Mouse (Mus musculus) neural tube, embryonic 14.5 days (tissue): Measurements from ENCODE around the gene Pum2. TPM values are rescaled to one million over a fixed set of nuclear protein-coding genes. Genes with fewer than 3 reads are reported as not detected.

ENCODE experiments used
- ATAC-seq: fragments of 200-750 bp; cut with Nextera tagmentation; 2 replicates; pipeline ENCODE4 v1.8.0; 2017; ENCODE audit warnings: low read depth, mild to moderate bottlenecking, moderate TSS enrichment, moderate library complexity
- H3K27ac ChIP-seq: fragments of 300-500 bp; sonication (generic); 2 replicates; pipeline ENCODE4 v1.5.1; 2014; ENCODE audit warnings: low read depth, mild to moderate bottlenecking, control low read depth, low read length, moderate library complexity, mixed read lengths
- H3K27me3 ChIP-seq: fragments of 300-500 bp; sonication (generic); 2 replicates; pipeline ENCODE4 v1.6.1; 2014; ENCODE audit warnings: low read length; ENCODE audit not compliant: control insufficient read depth, insufficient read depth
- H3K36me3 ChIP-seq: fragments of 300-500 bp; sonication (generic); 2 replicates; pipeline ENCODE4 v1.6.1; 2014; ENCODE audit warnings: low read length, mixed read lengths; ENCODE audit not compliant: control insufficient read depth, insufficient read depth
- H3K4me1 ChIP-seq: fragments of 300-500 bp; sonication (generic); 2 replicates; pipeline ENCODE4 v1.6.1; 2014; ENCODE audit warnings: low read length; ENCODE audit not compliant: control insufficient read depth, insufficient read depth
- H3K4me2 ChIP-seq: fragments of 300-500 bp; sonication (generic); 2 replicates; pipeline ENCODE4 v1.6.1; 2014; ENCODE audit warnings: mild to moderate bottlenecking, low read depth, low read length, control low read depth
- H3K4me3 ChIP-seq: fragments of 300-500 bp; sonication (generic); 2 replicates; pipeline ENCODE4 v1.5.1; 2014; ENCODE audit warnings: low read depth, low read length, control low read depth, mixed read lengths
- H3K9ac ChIP-seq: fragments of 300-500 bp; sonication (generic); replicated peaks from 2 replicates; pipeline ENCODE4 v1.6.1; 2014; ENCODE audit warnings: low read depth, mild to moderate bottlenecking, control low read depth, low read length, mixed read lengths
- H3K9me3 ChIP-seq: fragments of 300-500 bp; sonication (generic); 2 replicates; pipeline ENCODE4 v1.6.1; 2016; ENCODE audit warnings: low read length; ENCODE audit not compliant: control insufficient read depth
- WGBS: fragments of 180-500 bp; shearing (Covaris S2); extraction: QIAGEN DNeasy Blood & Tissue Kit; methylation state at CpG from one replicate; pipeline ENCODE4 v1.1.7; 2014; 5-methylcytosine and 5-hydroxymethylcytosine counted together
- polyA plus RNA-seq: library from polyadenylated mRNA; unstranded; fragments of >200 nt; fragmentation: Nextera tagmentation; extraction: Ambion mirVana; gene quantifications from 2 replicates; pipeline ENCODE4 v1.2.1, GENCODE M21; 2014

Pum2 gene
- polyA plus RNA-seq, 1 experiment from 2014 or later: 62.4 TPM

DNA sequence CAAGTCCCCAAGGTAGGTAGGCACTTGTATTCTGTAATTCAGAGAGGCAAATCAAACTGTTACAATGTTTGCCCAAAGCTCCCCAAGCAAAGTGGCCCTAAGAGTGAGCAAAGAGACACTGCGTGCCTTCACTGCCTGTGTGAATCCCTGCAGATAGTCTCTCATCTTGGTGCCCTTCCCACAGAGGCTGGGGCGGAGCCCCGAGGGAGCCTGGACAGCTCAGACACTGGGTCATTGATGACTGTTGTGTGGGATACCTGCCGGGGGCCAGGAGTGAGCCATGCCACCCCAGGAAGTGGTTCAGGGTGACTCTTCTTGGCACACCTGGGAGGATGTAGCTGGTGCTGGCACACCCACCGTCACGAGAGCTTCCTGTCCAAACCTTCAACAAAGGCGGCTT is 87.1 kb downstream of the Pum2 start:
- H3K9ac ChIP-seq: no peak overlapping the region
- H3K4me1 ChIP-seq: no peaks in the 10 kb centered on the region
- no peak overlapping the region for H3K27ac ChIP-seq
- 83% methylated on average over 7 of the region's 7 CpGs for WGBS
- no peaks in the 10 kb centered on the region for H3K27me3 ChIP-seq
- ATAC-seq: no peak
- H3K36me3 ChIP-seq: no peaks in the 10 kb centered on the region
- no peak overlapping the region for H3K4me2 ChIP-seq
- H3K4me3 ChIP-seq: no peak overlapping the region
- H3K9me3 ChIP-seq: no peaks in the 10 kb centered on the region

- no peaks in the 10 kb centered on the region for H3K9me3 ChIP-seq
- 77% methylated on average over 2 of the region's 2 CpGs for WGBS
- no peak overlapping the region for H3K4me2 ChIP-seq
- no peaks in the 10 kb centered on the region for H3K27me3 ChIP-seq
- no peak overlapping the region for H3K4me3 ChIP-seq
- no peak overlapping the region for H3K27ac ChIP-seq
- no peak overlapping the region for H3K9ac ChIP-seq
- H3K36me3 ChIP-seq: no peaks in the 10 kb centered on the region
- H3K4me1 ChIP-seq: no peaks in the 10 kb centered on the region
- ATAC-seq: no peak
Measured at GRCm38 (mm10) chr12:8762667-8763066, 88.7 kb downstream of the Pum2 start.

GRCm38 (mm10) chr12:8764221-8764930 is 90.4 kb downstream of the Pum2 start:
- no peak for ATAC-seq

GRCm38 (mm10) chr12:8770946-8771843 is 97.3 kb downstream of the Pum2 start, which contains the start of gene Sdc1:
Gene Sdc1 (plus strand): TSS chr12:8771323.
- Histone ChIP-seq H3K9me3 (no peaks in the 10 kb centered on the region), H3K9ac (peak within 1 kb of the TSS; percentile 66), H3K36me3 (no peaks in the 10 kb centered on the region), H3K27me3 (no peaks in the 10 kb centered on the region), H3K4me2 (peak within 1 kb of the TSS; percentile 99), H3K4me1 (peaks cover 10% of the 10 kb centered on the region; the same call in 1 of the 2 replicates), H3K27ac (peak within 1 kb of the TSS; percentile 66), H3K4me3 (peak within 1 kb of the TSS; percentile 70)
- ATAC-seq: peak; percentile 78
- WGBS: under 1% methylated on average over 59 of the region's 67 CpGs

More at GRCm38 (mm10) chr12:8764221-8764930, 90.4 kb downstream of the Pum2 start:
- H3K4me1 ChIP-seq: no peaks in the 10 kb centered on the region
- H3K4me3 ChIP-seq: no peak overlapping the region
- no peaks in the 10 kb centered on the region for H3K36me3 ChIP-seq
- H3K27me3 ChIP-seq: no peaks in the 10 kb centered on the region
- WGBS: 84% methylated on average over 15 of the region's 15 CpGs
- H3K4me2 ChIP-seq: no peak overlapping the region
- H3K27ac ChIP-seq: no peak overlapping the region
- no peak overlapping the region for H3K9ac ChIP-seq
- no peaks in the 10 kb centered on the region for H3K9me3 ChIP-seq

GRCm38 (mm10) chr12:8771844-8772380 is 98.0 kb downstream of the Pum2 start:
- H3K9ac ChIP-seq: peak overlapping the region; percentile 66
- WGBS: under 1% methylated on average over 36 of the region's 37 CpGs
- peak overlapping the region; percentile 99 for H3K4me2 ChIP-seq
- H3K4me3 ChIP-seq: peak overlapping the region; percentile 70
- no peaks in the 10 kb centered on the region for H3K27me3 ChIP-seq
- H3K4me1 ChIP-seq: peaks cover 10% of the 10 kb centered on the region; the same call in 1 of the 2 replicates
- no peaks in the 10 kb centered on the region for H3K9me3 ChIP-seq
- no peaks in the 10 kb centered on the region for H3K36me3 ChIP-seq
- peak overlapping the region; percentile 66 for H3K27ac ChIP-seq
- peak; percentile 30 for ATAC-seq

GRCm38 (mm10) chr12:8772451-8773143 is 98.7 kb downstream of the Pum2 start:
- H3K9me3 ChIP-seq: no peaks in the 10 kb centered on the region
- peak; percentile 48 for ATAC-seq
- WGBS: under 1% methylated on average over 53 of the region's 55 CpGs
- H3K9ac ChIP-seq: peak overlapping the region; percentile 66
- H3K4me2 ChIP-seq: peak overlapping the region; percentile 99
- H3K27me3 ChIP-seq: no peaks in the 10 kb centered on the region
- H3K4me3 ChIP-seq: peak overlapping the region; percentile 70
- peaks cover 10% of the 10 kb centered on the region; the same call in 1 of the 2 replicates for H3K4me1 ChIP-seq
- peak overlapping the region; percentile 66; the same call in 1 of the 2 replicates for H3K27ac ChIP-seq
- no peaks in the 10 kb centered on the region for H3K36me3 ChIP-seq

- no peaks in the 10 kb centered on the region for H3K27me3 ChIP-seq
- 20% methylated on average over 6 of the region's 6 CpGs for WGBS
- peak overlapping the region; percentile 70 for H3K4me3 ChIP-seq
- no peak overlapping the region for H3K27ac ChIP-seq
- ATAC-seq: no peak
- no peaks in the 10 kb centered on the region for H3K9me3 ChIP-seq
- H3K36me3 ChIP-seq: no peaks in the 10 kb centered on the region
- H3K4me2 ChIP-seq: peak overlapping the region; percentile 99
- H3K4me1 ChIP-seq: peaks cover 10% of the 10 kb centered on the region; the same call in 1 of the 2 replicates
- 0 out of 2 replicates have a peak overlapping the region, but pooled peaks have one; percentile 22 for H3K9ac ChIP-seq
Measured at GRCm38 (mm10) chr12:8773336-8773735, 99.4 kb downstream of the Pum2 start.

DNA sequence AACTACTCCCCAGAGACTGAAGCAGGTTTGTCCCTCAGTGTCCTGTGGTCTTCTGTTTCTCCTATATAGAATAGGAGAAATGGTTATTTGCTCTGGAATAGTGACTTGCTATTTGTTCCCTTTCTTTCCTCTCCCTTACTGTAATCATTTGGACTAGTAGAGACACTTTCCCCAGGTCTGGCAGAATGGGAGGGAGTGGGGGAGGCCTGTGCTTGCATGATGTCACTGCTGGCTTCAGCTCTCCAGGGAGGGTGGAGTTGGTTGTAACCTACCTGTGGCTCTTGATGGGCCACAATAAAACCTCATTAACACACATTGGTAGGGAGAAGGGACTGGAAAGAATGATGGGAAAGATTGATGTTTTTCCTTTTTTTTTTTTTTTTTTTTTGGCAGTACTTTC is 100.2 kb downstream of the Pum2 start:
- no peak overlapping the region for H3K9ac ChIP-seq
- no peak overlapping the region for H3K27ac ChIP-seq
- ATAC-seq: no peak
- H3K4me3 ChIP-seq: no peak overlapping the region
- peaks cover 10% of the 10 kb centered on the region; the same call in 1 of the 2 replicates for H3K4me1 ChIP-seq
- H3K9me3 ChIP-seq: no peaks in the 10 kb centered on the region
- H3K27me3 ChIP-seq: no peaks in the 10 kb centered on the region
- H3K4me2 ChIP-seq: no peak overlapping the region
- no peaks in the 10 kb centered on the region for H3K36me3 ChIP-seq
